Comparison of ENCODE assay signal across 8 mouse cellular contexts in genomic region chr14:51088970-51089673, GRCm38 (mm10). TPM values are rescaled to one million over a fixed set of nuclear protein-coding genes. Genes with fewer than 3 reads are reported as not detected.
DNase-seq lines count a peak whose midpoint lies in the region; ATAC-seq and TF ChIP-seq lines count a peak whose summit lies in the region.

No protein-coding gene starts in this region.

- H3K79me2 ChIP-seq in C2C12 (ENCODE audit: control insufficient read depth, insufficient read depth) = no peaks in the 10 kb centered on the region

- under 1% methylated on average over 34 of the region's 34 CpGs for WGBS in heart, embryonic 12.5 days
- WGBS in kidney, postnatal 0 days = under 1% methylated on average over 34 of the region's 34 CpGs
- WGBS in liver, embryonic 11.5 days = under 1% methylated on average over 34 of the region's 34 CpGs
- WGBS in stomach, embryonic 14.5 days = under 1% methylated on average over 34 of the region's 34 CpGs

- peak; percentile 98 for DNase-seq in brain, embryonic 14.5 days (ENCODE audit: low read depth)
- DNase-seq in kidney, postnatal 0 days (ENCODE audit: low spot score) = peak; percentile 95
- DNase-seq in liver, embryonic 11.5 days (ENCODE audit: low spot score) = peak; percentile 95
- DNase-seq in naive thymus-derived CD4-positive, alpha-beta T cell, adult 2 months (ENCODE audit: low read depth) = peak; percentile 99

- H3K36me3 ChIP-seq in C2C12 (ENCODE audit: control insufficient read depth, insufficient read depth) = no peaks in the 10 kb centered on the region
- H3K36me3 ChIP-seq in erythroblast, embryonic 14.5 days (ENCODE audit: control insufficient read depth) = no peaks in the 10 kb centered on the region
- H3K36me3 ChIP-seq in heart, embryonic 12.5 days = no peaks in the 10 kb centered on the region
- no peaks in the 10 kb centered on the region for H3K36me3 ChIP-seq in kidney, postnatal 0 days (ENCODE audit: insufficient read depth, low read length)
- H3K36me3 ChIP-seq in liver, embryonic 11.5 days (ENCODE audit: control insufficient read depth, insufficient read depth, low read length) = no peaks in the 10 kb centered on the region
- no peaks in the 10 kb centered on the region for H3K36me3 ChIP-seq in stomach, embryonic 14.5 days (ENCODE audit: control insufficient read depth, insufficient read depth, low read length)

- H3K79me3 ChIP-seq in C2C12 (ENCODE audit: low read depth) = peaks cover 1% of the 10 kb centered on the region

- H3ac ChIP-seq in C2C12 (ENCODE audit: control insufficient read depth, insufficient read length, low read depth) = peak overlapping the region; percentile 56

- peaks cover 67% of the 10 kb centered on the region for H3K4me1 ChIP-seq in erythroblast, embryonic 14.5 days (ENCODE audit: control insufficient read depth)
- H3K4me1 ChIP-seq in heart, embryonic 12.5 days (replicated peaks) = peaks cover 4% of the 10 kb centered on the region; the same call in 1 of the 2 replicates
- no peaks in the 10 kb centered on the region for H3K4me1 ChIP-seq in kidney, postnatal 0 days (replicated peaks; ENCODE audit: insufficient read depth, low read length)
- H3K4me1 ChIP-seq in liver, embryonic 11.5 days (replicated peaks; ENCODE audit: control insufficient read depth, insufficient read depth, low read length) = no peaks in the 10 kb centered on the region
- H3K4me1 ChIP-seq in stomach, embryonic 14.5 days (ENCODE audit: control insufficient read depth, insufficient read depth, low read length) = 0 out of 2 replicates have a peak, but pooled peaks cover 5% of the 10 kb centered on the region

- H3K27me3 ChIP-seq in C2C12 (ENCODE audit: control insufficient read depth, insufficient read depth, insufficient read length) = no peaks in the 10 kb centered on the region
- peaks cover 14% of the 10 kb centered on the region for H3K27me3 ChIP-seq in erythroblast, embryonic 14.5 days (ENCODE audit: control insufficient read depth)
- H3K27me3 ChIP-seq in heart, embryonic 12.5 days (replicated peaks) = no peaks in the 10 kb centered on the region
- H3K27me3 ChIP-seq in kidney, postnatal 0 days (ENCODE audit: insufficient read depth, low read length) = no peaks in the 10 kb centered on the region
- no peaks in the 10 kb centered on the region for H3K27me3 ChIP-seq in liver, embryonic 11.5 days (replicated peaks; ENCODE audit: control insufficient read depth, insufficient read depth, low read length)
- no peaks in the 10 kb centered on the region for H3K27me3 ChIP-seq in stomach, embryonic 14.5 days (ENCODE audit: control insufficient read depth, insufficient read depth, low read length)

- peak overlapping the region; percentile 80 for H3K27ac ChIP-seq in heart, embryonic 12.5 days (ENCODE audit: poor library complexity, severe bottlenecking)
- H3K27ac ChIP-seq in kidney, postnatal 0 days = peak overlapping the region; percentile 83
- H3K27ac ChIP-seq in liver, embryonic 11.5 days (ENCODE audit: low read depth, low read length) = peak overlapping the region; percentile 63; the same call in 1 of the 2 replicates
- peak overlapping the region; percentile 62 for H3K27ac ChIP-seq in stomach, embryonic 14.5 days (ENCODE audit: low read length)

- H3K9me3 ChIP-seq in erythroblast, embryonic 14.5 days (ENCODE audit: control insufficient read depth, low read length) = no peaks in the 10 kb centered on the region
- no peaks in the 10 kb centered on the region for H3K9me3 ChIP-seq in heart, embryonic 12.5 days (replicated peaks)
- no peaks in the 10 kb centered on the region for H3K9me3 ChIP-seq in kidney, postnatal 0 days (replicated peaks; ENCODE audit: low read length)
- H3K9me3 ChIP-seq in liver, embryonic 11.5 days (ENCODE audit: control insufficient read depth, low read length) = no peaks in the 10 kb centered on the region
- no peaks in the 10 kb centered on the region for H3K9me3 ChIP-seq in stomach, embryonic 14.5 days (ENCODE audit: control insufficient read depth, low read depth, low read length)

- H3K4me2 ChIP-seq in heart, embryonic 12.5 days = peak overlapping the region; percentile 78
- peak overlapping the region; percentile 83 for H3K4me2 ChIP-seq in kidney, postnatal 0 days (ENCODE audit: low read length)
- peak overlapping the region; percentile 77 for H3K4me2 ChIP-seq in liver, embryonic 11.5 days
- H3K4me2 ChIP-seq in stomach, embryonic 14.5 days (replicated peaks; ENCODE audit: low read depth, low read length) = peak overlapping the region; percentile 63

- TF ChIP-seq POLR2A in brain, embryonic 14.5 days (IDR thresholded peaks at IDR 0.05; ENCODE audit: borderline replicate concordance, extremely low read depth, insufficient read depth, insufficient read length, poor library complexity, severe bottlenecking) = no peak

- no peak for TF ChIP-seq CTCF in C2C12 (IDR thresholded peaks at IDR 0.05; ENCODE audit: control insufficient read depth, insufficient read depth, insufficient read length)
- TF ChIP-seq CTCF in brain, embryonic 14.5 days (IDR thresholded peaks at IDR 0.05; ENCODE audit: borderline replicate concordance, extremely low read depth, insufficient read depth, insufficient read length) = no peak
- TF ChIP-seq CTCF in kidney, postnatal 0 days (IDR thresholded peaks at IDR 0.05; ENCODE audit: low read depth) = no peak

- H3K4me3 ChIP-seq in C2C12 (ENCODE audit: insufficient read depth, poor library complexity, severe bottlenecking) = peak overlapping the region; percentile 50
- H3K4me3 ChIP-seq in erythroblast, embryonic 14.5 days (replicated peaks) = peak overlapping the region; percentile 80
- peak overlapping the region; percentile 75 for H3K4me3 ChIP-seq in heart, embryonic 12.5 days
- H3K4me3 ChIP-seq in kidney, postnatal 0 days (replicated peaks; ENCODE audit: low read depth, low read length) = peak overlapping the region; percentile 75
- peak overlapping the region; percentile 76 for H3K4me3 ChIP-seq in liver, embryonic 11.5 days (ENCODE audit: low read depth, low read length)
- H3K4me3 ChIP-seq in stomach, embryonic 14.5 days (ENCODE audit: low read depth, low read length) = peak overlapping the region; percentile 52

- peak; percentile 92 for ATAC-seq in heart, embryonic 12.5 days (ENCODE audit: insufficient number of reproducible peaks, low FRiP score)
- peak; percentile 91 for ATAC-seq in kidney, postnatal 0 days (replicated peaks; ENCODE audit: low FRiP score, low read depth)
- peak; percentile 94 for ATAC-seq in liver, embryonic 11.5 days (replicated peaks; ENCODE audit: low FRiP score)
- ATAC-seq in stomach, embryonic 14.5 days (ENCODE audit: insufficient number of reproducible peaks, insufficient read depth, low FRiP score, low read depth) = peak; percentile 91

- H3K9ac ChIP-seq in heart, embryonic 12.5 days = peak overlapping the region; percentile 70
- H3K9ac ChIP-seq in kidney, postnatal 0 days (ENCODE audit: low read depth, low read length) = peak overlapping the region; percentile 65
- H3K9ac ChIP-seq in liver, embryonic 11.5 days (ENCODE audit: low read depth, low read length) = peak overlapping the region; percentile 64
- peak overlapping the region; percentile 48 for H3K9ac ChIP-seq in stomach, embryonic 14.5 days (replicated peaks; ENCODE audit: low read depth, low read length)

RNA-seq across cellular contexts. Expression of gene Rnase4, which starts 1.8 kb away (rescaled TPM):
- 14.5 TPM for polyA plus RNA-seq in C2C12 (2012; fragmentation: generic; extraction: Trizol)
- polyA plus RNA-seq in brain, embryonic 14.5 days (2012; rRNA removed) = 15.1 and 18.2 TPM in 2 replicates
- 0.03 TPM in 1 of 2 replicates, not detected in the other for polyA plus RNA-seq in erythroblast, embryonic 14.5 days (2012)
- polyA plus RNA-seq in heart, embryonic 12.5 days (2016; fragmentation: Nextera tagmentation; extraction: Ambion mirVana) = 13.7 and 15.0 TPM in 2 replicates
- polyA plus RNA-seq in kidney, postnatal 0 days (2015; fragmentation: Nextera tagmentation; extraction: Ambion mirVana) = 41.4 and 48.2 TPM in 2 replicates
- 13.3 and 13.6 TPM in 2 replicates for polyA plus RNA-seq in liver, embryonic 11.5 days (2014; fragmentation: Nextera tagmentation; extraction: Ambion mirVana)
- polyA plus RNA-seq in stomach, embryonic 14.5 days (2014; fragmentation: Nextera tagmentation; extraction: Ambion mirVana) = 60.3 and 72.3 TPM in 2 replicates

RNA-seq across cellular contexts. Expression of gene Ang, which starts 1.8 kb away (rescaled TPM):
- polyA plus RNA-seq in C2C12 (2012; fragmentation: generic; extraction: Trizol) = 0.92 TPM
- 4.3 and 4.5 TPM in 2 replicates for polyA plus RNA-seq in brain, embryonic 14.5 days (2012; rRNA removed)
- not detected in 2 replicates for polyA plus RNA-seq in erythroblast, embryonic 14.5 days (2012)
- polyA plus RNA-seq in heart, embryonic 12.5 days (2016; fragmentation: Nextera tagmentation; extraction: Ambion mirVana) = 2.0 and 3.2 TPM in 2 replicates
- 6.7 and 7.5 TPM in 2 replicates for polyA plus RNA-seq in kidney, postnatal 0 days (2015; fragmentation: Nextera tagmentation; extraction: Ambion mirVana)
- polyA plus RNA-seq in liver, embryonic 11.5 days (2014; fragmentation: Nextera tagmentation; extraction: Ambion mirVana) = 3.6 and 4.0 TPM in 2 replicates
- 11.6 and 16.5 TPM in 2 replicates for polyA plus RNA-seq in stomach, embryonic 14.5 days (2014; fragmentation: Nextera tagmentation; extraction: Ambion mirVana)

RNA-seq across cellular contexts. Expression of gene Olfr750, which starts 14.9 kb away (rescaled TPM):
- polyA plus RNA-seq in C2C12 (2012; fragmentation: generic; extraction: Trizol) = not detected
- polyA plus RNA-seq in brain, embryonic 14.5 days (2012; rRNA removed) = not detected in 2 replicates
- not detected in 2 replicates for polyA plus RNA-seq in erythroblast, embryonic 14.5 days (2012)
- polyA plus RNA-seq in heart, embryonic 12.5 days (2016; fragmentation: Nextera tagmentation; extraction: Ambion mirVana) = not detected in 2 replicates
- not detected in 2 replicates for polyA plus RNA-seq in kidney, postnatal 0 days (2015; fragmentation: Nextera tagmentation; extraction: Ambion mirVana)
- polyA plus RNA-seq in liver, embryonic 11.5 days (2014; fragmentation: Nextera tagmentation; extraction: Ambion mirVana) = not detected in 2 replicates
- not detected in 2 replicates for polyA plus RNA-seq in stomach, embryonic 14.5 days (2014; fragmentation: Nextera tagmentation; extraction: Ambion mirVana)

RNA-seq across cellular contexts. Expression of gene Eddm3b, which starts 25.1 kb away (rescaled TPM):
- polyA plus RNA-seq in C2C12 (2012; fragmentation: generic; extraction: Trizol) = not detected
- polyA plus RNA-seq in brain, embryonic 14.5 days (2012; rRNA removed) = not detected in 2 replicates
- not detected in 2 replicates for polyA plus RNA-seq in erythroblast, embryonic 14.5 days (2012)
- not detected in 2 replicates for polyA plus RNA-seq in heart, embryonic 12.5 days (2016; fragmentation: Nextera tagmentation; extraction: Ambion mirVana)
- polyA plus RNA-seq in kidney, postnatal 0 days (2015; fragmentation: Nextera tagmentation; extraction: Ambion mirVana) = 2.0 and 2.8 TPM in 2 replicates
- polyA plus RNA-seq in liver, embryonic 11.5 days (2014; fragmentation: Nextera tagmentation; extraction: Ambion mirVana) = not detected in 2 replicates
- polyA plus RNA-seq in stomach, embryonic 14.5 days (2014; fragmentation: Nextera tagmentation; extraction: Ambion mirVana) = not detected in 2 replicates

RNA-seq across cellular contexts. Expression of gene Rnase12, which starts 31.7 kb away (rescaled TPM):
- polyA plus RNA-seq in C2C12 (2012; fragmentation: generic; extraction: Trizol) = not detected
- 0.15 TPM in 1 of 2 replicates, not detected in the other for polyA plus RNA-seq in brain, embryonic 14.5 days (2012; rRNA removed)
- not detected in 2 replicates for polyA plus RNA-seq in erythroblast, embryonic 14.5 days (2012)
- 0.51 and 0.70 TPM in 2 replicates for polyA plus RNA-seq in heart, embryonic 12.5 days (2016; fragmentation: Nextera tagmentation; extraction: Ambion mirVana)
- 10.3 and 11.1 TPM in 2 replicates for polyA plus RNA-seq in kidney, postnatal 0 days (2015; fragmentation: Nextera tagmentation; extraction: Ambion mirVana)
- polyA plus RNA-seq in liver, embryonic 11.5 days (2014; fragmentation: Nextera tagmentation; extraction: Ambion mirVana) = 1.4 and 1.6 TPM in 2 replicates
- 0.80 TPM in 1 of 2 replicates, not detected in the other for polyA plus RNA-seq in stomach, embryonic 14.5 days (2014; fragmentation: Nextera tagmentation; extraction: Ambion mirVana)

Comparison
In these comparisons a context has a peak if more than half of its experiments do, and no peak if none do; other contexts are left out.
1. Peak in every context shown above with its lines: DNase-seq, ATAC-seq, H3K4me3 ChIP-seq and H3K27ac ChIP-seq.
2. RNA of gene Rnase4, which starts 1.8 kb away (polyA plus RNA-seq): 60.3 to 72.3 TPM in stomach, embryonic 14.5 days, 41.4 to 48.2 TPM in kidney, postnatal 0 days, 15.1 to 18.2 TPM in brain, embryonic 14.5 days, 14.5 TPM in C2C12 (single experiment), 13.7 to 15.0 TPM in heart, embryonic 12.5 days and 13.3 to 13.6 TPM in liver, embryonic 11.5 days; 0.03 TPM in erythroblast, embryonic 14.5 days; every median in the first group is over 10 times any median in the second.